Mouse (Mus musculus): ENCODE results near the gene Slc4a10. TPM values are rescaled to one million over a fixed set of nuclear protein-coding genes. Genes with fewer than 3 reads are reported as not detected.

Gene Slc4a10
- polyA plus RNA-seq, 1 experiment from 2014 or later, result 0.46 TPM

DNA sequence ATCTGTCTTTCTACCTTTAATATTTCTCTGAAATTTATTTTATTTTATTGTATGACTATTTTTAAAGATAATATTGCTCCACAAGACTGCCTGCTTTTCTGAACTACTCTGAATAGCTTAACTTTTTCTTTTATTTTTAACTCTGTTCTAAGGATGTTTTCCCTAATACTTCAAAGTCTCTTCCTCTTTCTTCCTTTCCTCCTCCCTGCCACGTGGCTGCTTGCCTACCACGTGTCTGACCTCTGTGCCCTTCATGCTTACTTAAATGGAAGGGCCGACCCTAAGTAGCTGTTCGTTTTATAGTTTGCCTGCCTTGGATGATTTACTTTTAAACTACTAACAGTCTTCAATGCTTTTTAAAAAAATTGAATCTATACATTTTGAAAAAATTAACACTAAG, 225.6 kb downstream of the Slc4a10 start:
- Histone ChIP-seq H3K9me3 (ENCODE audit: control insufficient read depth, low read length) (no peaks in the 10 kb centered on the region), H3K4me2 (ENCODE audit: low read length) (no peak overlapping the region), H3K36me3 (ENCODE audit: control insufficient read depth, insufficient read depth, low read length) (no peaks in the 10 kb centered on the region), H3K4me1 (ENCODE audit: control insufficient read depth in 2 of 2, insufficient read depth in 2 of 2, low read length in 2 of 2) (peaks cover 0 to 3% of the 10 kb centered on the region in 2 experiments; a peak in 2 of 4 replicates), H3K9ac (ENCODE audit: low read length) (no peak overlapping the region), H3K27ac (replicated peaks in 1 of 2; ENCODE audit: control insufficient read depth in 1 of 2, insufficient read depth in 1 of 2, low read depth in 2 of 2, low read length in 2 of 2) (no peak overlapping the region), H3K27me3 (ENCODE audit: control insufficient read depth, insufficient read depth, low read length) (no peaks in the 10 kb centered on the region), H3K4me3 (ENCODE audit: control insufficient read depth in 1 of 2, insufficient read depth in 1 of 2, low read depth in 1 of 2, low read length in 2 of 2) (no peak overlapping the region)
- 75% methylated on average over 4 of the region's 4 CpGs for WGBS
- ATAC-seq (ENCODE audit: insufficient number of reproducible peaks, insufficient read depth, low FRiP score, low read depth), result no peak

DNA sequence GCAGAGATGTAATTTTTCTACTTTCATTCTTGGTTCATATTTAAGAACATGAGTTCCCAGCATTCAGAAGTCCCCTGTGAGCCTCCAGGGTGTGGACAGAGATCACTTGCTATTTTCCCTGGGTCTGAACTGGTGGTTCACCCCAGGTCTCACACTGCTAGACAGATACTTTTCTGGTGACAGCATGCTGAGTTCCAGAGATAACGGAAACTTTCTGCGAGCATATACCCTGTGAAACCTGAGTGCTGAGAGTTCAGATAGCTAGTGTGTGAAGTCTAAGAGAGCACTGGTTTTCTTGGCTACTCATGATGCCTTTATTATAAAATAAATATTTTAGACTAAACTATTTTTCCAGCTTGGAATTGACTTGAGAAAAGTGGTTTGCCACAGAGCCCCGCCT, 232.5 kb downstream of the Slc4a10 start:
- H3K4me1 ChIP-seq (ENCODE audit: control insufficient read depth in 2 of 2, insufficient read depth in 2 of 2, low read length in 2 of 2), result peaks cover 10 to 16% of the 10 kb centered on the region in 2 experiments
- peak overlapping the region; percentile 79 to 94 for H3K27ac ChIP-seq (replicated peaks in 1 of 2; ENCODE audit: control insufficient read depth in 1 of 2, insufficient read depth in 1 of 2, low read depth in 2 of 2, low read length in 2 of 2)
- peak; percentile 88 for ATAC-seq (ENCODE audit: insufficient number of reproducible peaks, insufficient read depth, low FRiP score, low read depth)
- no peaks in the 10 kb centered on the region for H3K27me3 ChIP-seq (ENCODE audit: control insufficient read depth, insufficient read depth, low read length)
- no peaks in the 10 kb centered on the region for H3K9me3 ChIP-seq (ENCODE audit: control insufficient read depth, low read length)
- 16% methylated on average over 3 of the region's 3 CpGs for WGBS
- no peak overlapping the region for H3K4me2 ChIP-seq (ENCODE audit: low read length)
- no peaks in the 10 kb centered on the region for H3K36me3 ChIP-seq (ENCODE audit: control insufficient read depth, insufficient read depth, low read length)
- no peak overlapping the region for H3K4me3 ChIP-seq (ENCODE audit: control insufficient read depth in 1 of 2, insufficient read depth in 1 of 2, low read depth in 1 of 2, low read length in 2 of 2)
- H3K9ac ChIP-seq (ENCODE audit: low read length), result no peak overlapping the region

DNA sequence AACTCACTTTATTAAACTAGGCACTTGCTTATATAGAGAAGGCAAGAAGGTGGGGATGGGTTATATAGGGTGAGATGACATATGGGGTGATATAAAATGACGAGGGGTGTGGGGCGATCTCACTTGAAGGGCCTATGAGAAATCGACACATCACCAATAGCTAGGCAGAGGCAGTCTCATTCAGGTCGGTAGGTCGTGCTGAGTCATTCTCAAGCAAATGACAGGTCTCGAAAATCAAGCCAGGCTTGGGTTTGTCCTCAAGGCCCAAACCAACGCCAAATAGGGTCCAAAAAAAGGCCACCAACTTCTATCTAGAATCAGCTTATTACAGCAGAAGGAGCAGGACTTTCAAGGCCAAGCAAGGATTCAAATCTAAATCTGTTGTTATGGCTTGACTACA, 233.5 kb downstream of the Slc4a10 start:
- WGBS, result 82% methylated on average over 7 of the region's 7 CpGs
- H3K9ac ChIP-seq (ENCODE audit: low read length), result no peak overlapping the region
- ATAC-seq (ENCODE audit: insufficient number of reproducible peaks, insufficient read depth, low FRiP score, low read depth), result no peak
- no peak overlapping the region for H3K4me2 ChIP-seq (ENCODE audit: low read length)
- no peaks in the 10 kb centered on the region for H3K36me3 ChIP-seq (ENCODE audit: control insufficient read depth, insufficient read depth, low read length)
- H3K4me3 ChIP-seq (ENCODE audit: control insufficient read depth in 1 of 2, insufficient read depth in 1 of 2, low read depth in 1 of 2, low read length in 2 of 2), result no peak overlapping the region
- H3K27ac ChIP-seq (replicated peaks in 1 of 2; ENCODE audit: control insufficient read depth in 1 of 2, insufficient read depth in 1 of 2, low read depth in 2 of 2, low read length in 2 of 2), result peak overlapping the region; percentile 79 to 94
- H3K9me3 ChIP-seq (ENCODE audit: control insufficient read depth, low read length), result no peaks in the 10 kb centered on the region
- peaks cover 10 to 16% of the 10 kb centered on the region in 2 experiments for H3K4me1 ChIP-seq (ENCODE audit: control insufficient read depth in 2 of 2, insufficient read depth in 2 of 2, low read length in 2 of 2)
- no peaks in the 10 kb centered on the region for H3K27me3 ChIP-seq (ENCODE audit: control insufficient read depth, insufficient read depth, low read length)

DNA sequence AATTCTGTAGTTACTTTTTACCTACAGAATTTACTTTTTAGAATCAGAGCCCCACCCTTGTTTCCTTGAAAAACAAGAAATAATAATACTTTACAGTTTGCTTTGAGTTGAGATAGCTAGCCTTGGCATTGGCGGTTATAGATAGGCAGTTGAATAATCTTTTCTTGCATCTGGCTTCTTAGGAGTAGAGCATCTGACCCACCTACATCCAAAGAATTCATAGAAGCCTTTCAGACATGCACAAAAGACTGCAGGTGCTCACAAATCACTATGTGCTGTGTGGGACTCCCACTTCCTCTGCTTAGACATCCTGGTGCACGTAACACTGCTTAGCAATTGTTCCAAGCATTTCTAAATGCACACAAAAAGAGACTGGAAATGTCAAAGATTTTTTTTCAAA, 238.8 kb downstream of the Slc4a10 start:
- Histone ChIP-seq H3K27me3 (ENCODE audit: control insufficient read depth, insufficient read depth, low read length) (no peaks in the 10 kb centered on the region), H3K4me2 (ENCODE audit: low read length) (no peak overlapping the region), H3K36me3 (ENCODE audit: control insufficient read depth, insufficient read depth, low read length) (no peaks in the 10 kb centered on the region), H3K9me3 (ENCODE audit: control insufficient read depth, low read length) (no peaks in the 10 kb centered on the region), H3K4me3 (ENCODE audit: control insufficient read depth in 1 of 2, insufficient read depth in 1 of 2, low read depth in 1 of 2, low read length in 2 of 2) (no peak overlapping the region), H3K4me1 (ENCODE audit: control insufficient read depth in 2 of 2, insufficient read depth in 2 of 2, low read length in 2 of 2) (0 out of 4 replicates have a peak, but pooled peaks cover 0 to 1% of the 10 kb centered on the region in 2 experiments), H3K9ac (ENCODE audit: low read length) (no peak overlapping the region), H3K27ac (replicated peaks in 1 of 2; ENCODE audit: control insufficient read depth in 1 of 2, insufficient read depth in 1 of 2, low read depth in 2 of 2, low read length in 2 of 2) (no peak overlapping the region)
- 90% methylated on average over 2 of the region's 2 CpGs for WGBS
- no peak for ATAC-seq (ENCODE audit: insufficient number of reproducible peaks, insufficient read depth, low FRiP score, low read depth)

DNA sequence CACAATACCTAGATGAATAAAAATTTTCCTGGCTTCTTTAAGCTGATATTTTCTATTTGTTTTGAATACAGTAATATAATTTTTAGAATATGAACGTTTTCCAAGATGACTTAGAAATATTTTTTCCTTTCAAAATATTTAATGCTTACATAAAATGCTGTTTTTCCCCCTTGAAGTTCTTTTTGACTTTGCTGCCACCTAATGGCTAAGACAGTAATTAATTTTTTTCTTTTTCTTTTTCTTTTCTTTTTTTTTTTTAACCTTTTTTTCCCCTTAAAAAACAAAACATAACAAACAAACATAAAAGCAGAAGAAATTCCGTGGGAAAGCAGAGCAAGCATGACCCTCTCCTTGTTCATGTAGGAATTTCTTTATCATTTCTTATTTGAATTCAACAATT, 239.6 kb downstream of the Slc4a10 start:
- Histone ChIP-seq H3K4me3 (ENCODE audit: control insufficient read depth in 1 of 2, insufficient read depth in 1 of 2, low read depth in 1 of 2, low read length in 2 of 2) (no peak overlapping the region), H3K36me3 (ENCODE audit: control insufficient read depth, insufficient read depth, low read length) (no peaks in the 10 kb centered on the region), H3K9me3 (ENCODE audit: control insufficient read depth, low read length) (no peaks in the 10 kb centered on the region), H3K9ac (ENCODE audit: low read length) (no peak overlapping the region), H3K27me3 (ENCODE audit: control insufficient read depth, insufficient read depth, low read length) (no peaks in the 10 kb centered on the region), H3K4me2 (ENCODE audit: low read length) (no peak overlapping the region), H3K4me1 (ENCODE audit: control insufficient read depth in 2 of 2, insufficient read depth in 2 of 2, low read length in 2 of 2) (no peaks in the 10 kb centered on the region), H3K27ac (replicated peaks in 1 of 2; ENCODE audit: control insufficient read depth in 1 of 2, insufficient read depth in 1 of 2, low read depth in 2 of 2, low read length in 2 of 2) (no peak overlapping the region)
- ATAC-seq (ENCODE audit: insufficient number of reproducible peaks, insufficient read depth, low FRiP score, low read depth), result no peak
- WGBS, result 0% methylated on average over 2 of the region's 2 CpGs

DNA sequence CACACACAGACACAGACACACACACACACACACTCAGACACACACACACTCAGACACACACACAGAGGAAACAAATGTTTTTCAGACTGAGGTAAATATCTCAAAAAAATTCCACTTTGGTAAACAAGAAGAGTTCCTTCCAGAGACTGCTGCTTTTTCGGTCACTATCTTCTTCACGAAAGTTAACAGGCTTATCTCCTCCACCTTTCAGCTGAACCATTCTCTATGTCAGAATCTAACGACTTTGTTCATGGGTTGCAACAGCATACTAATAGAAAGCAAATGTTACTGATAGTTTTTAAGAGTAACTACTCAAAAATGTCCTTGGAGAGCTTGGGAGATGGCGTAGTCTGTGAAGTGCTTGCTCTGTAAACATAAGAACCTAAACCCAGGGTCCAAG, 241.3 kb downstream of the Slc4a10 start:
- no peaks in the 10 kb centered on the region for H3K27me3 ChIP-seq (ENCODE audit: control insufficient read depth, insufficient read depth, low read length)
- 43% methylated on average over 4 of the region's 4 CpGs for WGBS

DNA sequence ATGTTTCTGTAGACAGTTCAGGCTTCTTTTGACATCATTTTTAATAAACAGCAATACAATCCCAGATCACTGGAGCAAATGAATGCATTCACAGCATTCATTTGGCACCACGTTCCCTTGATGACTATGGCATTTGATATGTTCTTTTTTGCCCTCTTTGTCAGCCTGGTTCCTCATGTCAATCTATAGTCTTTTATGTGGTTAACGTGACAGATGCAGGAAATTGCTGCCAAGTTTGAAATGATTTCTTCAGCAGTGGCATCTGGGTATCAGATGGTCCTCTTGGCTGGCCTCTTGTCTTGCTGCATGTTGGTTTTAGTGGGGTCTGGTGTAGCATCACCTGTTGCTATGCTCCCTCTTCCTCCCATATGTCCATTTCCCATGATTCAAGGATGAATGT, 247.6 kb downstream of the Slc4a10 start:
- H3K4me2 ChIP-seq (ENCODE audit: low read length), result no peak overlapping the region
- no peak overlapping the region for H3K4me3 ChIP-seq (ENCODE audit: control insufficient read depth in 1 of 2, insufficient read depth in 1 of 2, low read depth in 1 of 2, low read length in 2 of 2)
- H3K9me3 ChIP-seq (ENCODE audit: control insufficient read depth, low read length), result no peaks in the 10 kb centered on the region
- no peak overlapping the region for H3K27ac ChIP-seq (replicated peaks in 1 of 2; ENCODE audit: control insufficient read depth in 1 of 2, insufficient read depth in 1 of 2, low read depth in 2 of 2, low read length in 2 of 2)
- ATAC-seq (ENCODE audit: insufficient number of reproducible peaks, insufficient read depth, low FRiP score, low read depth), result no peak
- WGBS, result 52% methylated on average over 2 of the region's 2 CpGs
- no peaks in the 10 kb centered on the region for H3K27me3 ChIP-seq (ENCODE audit: control insufficient read depth, insufficient read depth, low read length)
- no peak overlapping the region for H3K9ac ChIP-seq (ENCODE audit: low read length)
- H3K4me1 ChIP-seq (ENCODE audit: control insufficient read depth in 2 of 2, insufficient read depth in 2 of 2, low read length in 2 of 2), result no peaks in the 10 kb centered on the region
- no peaks in the 10 kb centered on the region for H3K36me3 ChIP-seq (ENCODE audit: control insufficient read depth, insufficient read depth, low read length)

More for the DNA sequence above, 241.3 kb downstream of the Slc4a10 start:
- Histone ChIP-seq H3K4me1 (ENCODE audit: control insufficient read depth in 2 of 2, insufficient read depth in 2 of 2, low read length in 2 of 2) (no peaks in the 10 kb centered on the region), H3K4me3 (ENCODE audit: control insufficient read depth in 1 of 2, insufficient read depth in 1 of 2, low read depth in 1 of 2, low read length in 2 of 2) (no peak overlapping the region), H3K9ac (ENCODE audit: low read length) (no peak overlapping the region), H3K36me3 (ENCODE audit: control insufficient read depth, insufficient read depth, low read length) (no peaks in the 10 kb centered on the region), H3K4me2 (ENCODE audit: low read length) (no peak overlapping the region), H3K9me3 (ENCODE audit: control insufficient read depth, low read length) (no peaks in the 10 kb centered on the region), H3K27ac (replicated peaks in 1 of 2; ENCODE audit: control insufficient read depth in 1 of 2, insufficient read depth in 1 of 2, low read depth in 2 of 2, low read length in 2 of 2) (no peak overlapping the region)
- no peak for ATAC-seq (ENCODE audit: insufficient number of reproducible peaks, insufficient read depth, low FRiP score, low read depth)

DNA sequence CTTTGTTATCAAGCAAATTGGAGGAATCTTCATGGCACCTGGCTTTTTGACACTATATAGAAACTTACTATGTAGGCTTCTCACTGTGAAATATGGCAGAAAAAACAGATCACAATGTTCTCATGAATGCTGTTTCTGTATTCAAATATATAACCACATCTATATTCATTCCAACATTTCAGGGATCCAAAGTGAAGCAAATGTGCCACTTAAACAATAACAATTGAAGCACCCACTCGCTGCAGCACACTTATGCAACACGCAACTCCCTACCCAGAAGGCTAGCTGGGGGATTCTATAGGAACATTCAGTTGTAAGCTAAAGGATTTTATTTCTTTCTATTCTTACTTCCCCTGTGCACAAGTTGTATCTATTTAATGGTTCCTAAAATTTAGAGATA, 255.5 kb downstream of the Slc4a10 start:
- Histone ChIP-seq H3K4me2 (ENCODE audit: low read length) (no peak overlapping the region), H3K4me1 (ENCODE audit: control insufficient read depth in 2 of 2, insufficient read depth in 2 of 2, low read length in 2 of 2) (no peaks in the 10 kb centered on the region), H3K27me3 (ENCODE audit: control insufficient read depth, insufficient read depth, low read length) (no peaks in the 10 kb centered on the region), H3K4me3 (ENCODE audit: control insufficient read depth in 1 of 2, insufficient read depth in 1 of 2, low read depth in 1 of 2, low read length in 2 of 2) (no peak overlapping the region), H3K36me3 (ENCODE audit: control insufficient read depth, insufficient read depth, low read length) (no peaks in the 10 kb centered on the region), H3K27ac (replicated peaks in 1 of 2; ENCODE audit: control insufficient read depth in 1 of 2, insufficient read depth in 1 of 2, low read depth in 2 of 2, low read length in 2 of 2) (no peak overlapping the region), H3K9me3 (ENCODE audit: control insufficient read depth, low read length) (no peaks in the 10 kb centered on the region), H3K9ac (ENCODE audit: low read length) (no peak overlapping the region)
- no peak for ATAC-seq (ENCODE audit: insufficient number of reproducible peaks, insufficient read depth, low FRiP score, low read depth)
- 90% methylated on average over 2 of the region's 2 CpGs for WGBS
